Mouse (Mus musculus) lung, embryonic 15.5 days (tissue): ENCODE data around the gene Prex1. TPM values are rescaled to one million over a fixed set of nuclear protein-coding genes. Genes with fewer than 3 reads are reported as not detected.
"Not testable (repeated sequence)": the region's sequence is repeated elsewhere in the genome, so short reads cannot be mapped to it uniquely, and the experiment has no call there.

Experiments
- ATAC-seq: fragments of 200-750 bp; cut with Nextera tagmentation; 2 replicates; pipeline ENCODE4 v1.8.0; 2017; ENCODE audit warnings: moderate number of reproducible peaks, borderline replicate concordance; ENCODE audit not compliant: low FRiP score, low TSS enrichment; ENCODE audit errors: extremely low read depth
- H3K27ac ChIP-seq: fragments of 300-500 bp; sonication (generic); 2 replicates; pipeline ENCODE4 v1.5.1; 2015; ENCODE audit warnings: moderate library complexity, mild to moderate bottlenecking, inconsistent platforms
- H3K27me3 ChIP-seq: fragments of 300-500 bp; sonication (generic); 2 replicates; pipeline ENCODE4 v1.6.1; 2015; ENCODE audit warnings: inconsistent platforms
- H3K36me3 ChIP-seq: fragments of 300-500 bp; sonication (generic); 2 replicates; pipeline ENCODE4 v1.6.1; 2015; ENCODE audit warnings: inconsistent platforms
- H3K4me1 ChIP-seq: fragments of 300-500 bp; sonication (generic); 2 replicates; pipeline ENCODE4 v1.6.1; 2015; ENCODE audit warnings: inconsistent platforms
- H3K4me2 ChIP-seq: fragments of 300-500 bp; sonication (generic); 2 replicates; pipeline ENCODE4 v1.6.1; 2015; ENCODE audit warnings: inconsistent platforms, mild to moderate bottlenecking, moderate library complexity
- H3K4me3 ChIP-seq: fragments of 300-500 bp; sonication (generic); 2 replicates; pipeline ENCODE4 v1.5.1; 2015; ENCODE audit warnings: mild to moderate bottlenecking, inconsistent platforms
- H3K9ac ChIP-seq: fragments of 300-500 bp; sonication (generic); 2 replicates; pipeline ENCODE4 v1.6.1; 2015; ENCODE audit warnings: inconsistent platforms
- H3K9me3 ChIP-seq: fragments of 300-500 bp; sonication (generic); 2 replicates; pipeline ENCODE4 v1.6.1; 2016; ENCODE audit warnings: inconsistent platforms
- WGBS: fragments of 180-500 bp; shearing (Covaris S2); methylation state at CpG from one replicate; pipeline ENCODE4 v1.1.7; 2015; 5-methylcytosine and 5-hydroxymethylcytosine counted together
- polyA plus RNA-seq: library from polyadenylated mRNA; unstranded; fragments of >200 nt; fragmentation: Nextera tagmentation; extraction: Ambion mirVana; gene quantifications from 2 replicates; pipeline ENCODE4 v1.2.1, GENCODE M21; 2015

Gene Prex1
- polyA plus RNA-seq, 1 experiment from 2014 or later: 10.6 TPM

DNA sequence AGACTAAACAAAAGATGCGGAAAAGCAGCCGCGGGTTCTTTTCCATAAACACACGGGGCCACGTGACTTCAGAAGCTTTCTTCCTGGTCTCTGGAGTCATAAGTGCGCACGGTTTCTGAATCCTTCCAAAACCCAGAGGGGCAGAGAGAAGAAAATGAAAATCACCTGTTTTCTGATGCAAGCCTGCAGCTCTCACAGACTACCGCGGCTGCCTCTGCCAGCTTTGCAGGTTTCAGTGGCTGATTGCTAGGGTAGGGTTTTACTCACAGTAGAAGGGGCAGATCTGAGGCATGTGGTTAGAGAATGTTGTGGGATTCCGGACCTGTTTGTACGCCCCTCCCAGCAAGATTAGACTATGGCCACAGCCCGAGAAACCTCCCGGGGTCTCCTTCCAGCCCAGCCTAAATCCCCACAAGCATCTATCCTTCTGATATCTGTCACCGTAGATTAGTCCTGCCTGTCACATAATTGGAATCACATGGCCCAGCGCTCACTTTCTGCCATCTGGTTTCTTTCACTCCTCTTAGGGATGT lies 21.9 kb upstream of the Prex1 start:
- Histone ChIP-seq H3K27me3 (no peaks in the 10 kb centered on the region), H3K36me3 (no peaks in the 10 kb centered on the region), H3K4me2 (peak overlapping the region; percentile 30; the same call in 1 of the 2 replicates), H3K27ac (no peak overlapping the region), H3K9me3 (no peaks in the 10 kb centered on the region), H3K4me3 (no peak overlapping the region), H3K9ac (no peak overlapping the region), H3K4me1 (no peaks in the 10 kb centered on the region)
- WGBS: 32% methylated on average over 15 of the region's 15 CpGs
- ATAC-seq: no peak

GRCm38 (mm10) chr2:166732860-166733259 lies 19.2 kb upstream of the Prex1 start:
- whole genome bisulfite sequencing: 89% methylated on average over 2 of the region's 2 CpGs
- no peak for ATAC-seq
- no peak overlapping the region for H3K9ac ChIP-seq
- no peaks in the 10 kb centered on the region for H3K9me3 ChIP-seq
- H3K27me3 ChIP-seq: no peaks in the 10 kb centered on the region
- H3K27ac ChIP-seq: no peak overlapping the region
- no peaks in the 10 kb centered on the region for H3K36me3 ChIP-seq
- H3K4me3 ChIP-seq: no peak overlapping the region
- peaks cover 9% of the 10 kb centered on the region for H3K4me1 ChIP-seq
- H3K4me2 ChIP-seq: no peak overlapping the region

DNA sequence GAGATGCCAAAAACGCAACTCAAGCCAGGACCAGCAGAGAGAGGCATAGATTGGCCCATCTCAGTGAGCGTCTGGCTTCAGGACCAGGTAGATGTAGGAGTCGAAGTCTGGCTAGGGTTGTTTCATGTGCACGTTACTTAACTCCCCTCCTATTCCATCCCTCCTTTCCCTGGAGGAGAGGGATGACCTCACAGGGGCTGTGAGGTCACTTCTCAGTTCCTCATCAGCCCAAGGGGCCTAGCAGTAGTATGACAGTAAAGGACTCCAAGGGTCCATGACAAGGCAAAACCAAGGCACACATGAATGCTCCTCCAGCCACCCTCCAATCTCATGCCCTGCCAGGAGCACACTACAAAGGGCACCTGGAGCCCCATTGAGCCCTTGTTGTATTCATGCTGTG lies 18.5 kb upstream of the Prex1 start:
- Histone ChIP-seq H3K4me2 (no peak overlapping the region), H3K27me3 (no peaks in the 10 kb centered on the region), H3K4me3 (no peak overlapping the region), H3K9me3 (no peaks in the 10 kb centered on the region), H3K9ac (no peak overlapping the region), H3K36me3 (no peaks in the 10 kb centered on the region), H3K4me1 (peaks cover 9% of the 10 kb centered on the region), H3K27ac (no peak overlapping the region)
- no peak for ATAC-seq
- WGBS: 84% methylated on average over 4 of the region's 4 CpGs

DNA sequence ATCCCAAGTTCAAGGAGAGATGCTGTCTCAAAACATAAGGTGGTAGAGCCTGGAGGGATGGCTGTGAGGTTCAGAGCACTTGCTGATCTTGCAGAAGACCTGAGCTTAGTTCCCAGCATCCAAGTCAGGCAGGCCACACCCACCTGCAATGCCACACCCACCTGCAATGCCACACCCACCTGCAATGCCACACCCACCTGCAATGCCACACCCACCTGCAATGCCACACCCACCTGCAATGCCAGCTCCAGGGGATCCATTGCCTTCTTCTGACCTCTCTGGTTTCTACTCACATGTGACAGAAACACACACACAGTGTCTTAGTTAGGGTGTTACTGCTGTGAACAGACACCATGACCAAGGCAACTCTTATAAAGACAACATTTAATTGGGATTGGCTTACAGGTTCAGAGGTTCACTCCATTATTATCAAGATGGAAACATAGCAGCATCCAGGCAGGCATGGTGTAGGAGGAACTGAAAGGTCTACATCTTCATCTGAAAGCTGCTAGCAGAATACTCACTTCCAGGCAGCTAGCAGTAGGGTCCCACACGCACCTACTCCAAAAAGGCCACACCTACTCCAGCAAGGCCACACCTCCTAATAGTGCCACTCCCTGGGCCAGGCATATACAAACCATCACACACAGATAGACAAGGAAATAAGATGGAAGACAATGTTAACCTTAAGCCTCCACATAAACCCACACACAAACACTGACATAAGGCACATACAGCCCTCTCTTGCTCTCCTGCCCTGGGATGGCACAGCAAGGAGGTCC lies 17.7 kb upstream of the Prex1 start:
- WGBS: 84% methylated on average over 1 of the region's 1 CpGs
- not testable (repeated sequence) for ATAC-seq

GRCm38 (mm10) chr2:166730567-166730915 lies 16.9 kb upstream of the Prex1 start:
- no peaks in the 10 kb centered on the region for H3K36me3 ChIP-seq
- WGBS: 66% methylated on average over 6 of the region's 6 CpGs
- no peaks in the 10 kb centered on the region for H3K27me3 ChIP-seq
- H3K27ac ChIP-seq: peak overlapping the region; percentile 64; the same call in 1 of the 2 replicates
- H3K4me3 ChIP-seq: no peak overlapping the region
- H3K9ac ChIP-seq: no peak overlapping the region
- no peak for ATAC-seq
- H3K9me3 ChIP-seq: no peaks in the 10 kb centered on the region
- H3K4me1 ChIP-seq: peaks cover 9% of the 10 kb centered on the region
- no peak overlapping the region for H3K4me2 ChIP-seq

More for the DNA sequence above, 17.7 kb upstream of the Prex1 start:
- H3K9me3 ChIP-seq, H3K4me2 ChIP-seq, H3K4me1 ChIP-seq, H3K27me3 ChIP-seq, H3K4me3 ChIP-seq, H3K36me3 ChIP-seq, H3K27ac ChIP-seq, H3K9ac ChIP-seq: not testable (repeated sequence)

- H3K9ac ChIP-seq: no peak overlapping the region
- WGBS: 19% methylated on average over 19 of the region's 19 CpGs
- no peaks in the 10 kb centered on the region for H3K9me3 ChIP-seq
- H3K4me1 ChIP-seq: peaks cover 9% of the 10 kb centered on the region
- no peaks in the 10 kb centered on the region for H3K36me3 ChIP-seq
- no peaks in the 10 kb centered on the region for H3K27me3 ChIP-seq
- peak; percentile 50 for ATAC-seq
- H3K4me2 ChIP-seq: peak overlapping the region; percentile 36
- no peak overlapping the region for H3K4me3 ChIP-seq
- peak overlapping the region; percentile 64 for H3K27ac ChIP-seq
Measured at GRCm38 (mm10) chr2:166729656-166730566, 16.3 kb upstream of the Prex1 start.

DNA sequence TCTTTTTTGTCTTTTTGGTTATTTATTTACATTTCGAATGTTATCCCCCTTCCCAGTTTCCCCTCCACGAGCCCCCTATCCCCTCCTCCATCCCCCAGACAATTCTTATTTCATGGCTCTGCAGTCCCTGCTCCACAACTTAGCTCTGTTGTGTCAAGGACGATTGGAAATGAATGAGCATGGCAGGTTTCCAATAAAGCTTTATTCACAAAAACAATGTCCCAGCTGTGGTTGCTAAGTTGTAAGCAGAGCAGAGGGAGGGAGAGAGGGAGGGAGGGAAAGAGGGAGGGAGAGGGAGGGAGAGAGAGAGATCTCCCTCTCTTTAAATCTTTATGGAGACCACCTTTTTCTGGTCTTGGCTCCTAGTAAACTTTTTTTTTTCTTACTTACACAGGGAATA lies 15.4 kb upstream of the Prex1 start:
- Histone ChIP-seq H3K9ac (no peak overlapping the region), H3K4me1 (peaks cover 9% of the 10 kb centered on the region), H3K36me3 (no peaks in the 10 kb centered on the region), H3K4me3 (no peak overlapping the region), H3K4me2 (no peak overlapping the region), H3K9me3 (no peaks in the 10 kb centered on the region), H3K27ac (peak overlapping the region; percentile 64; the same call in 1 of the 2 replicates), H3K27me3 (no peaks in the 10 kb centered on the region)
- 41% methylated on average over 3 of the region's 3 CpGs for WGBS
- no peak for ATAC-seq

DNA sequence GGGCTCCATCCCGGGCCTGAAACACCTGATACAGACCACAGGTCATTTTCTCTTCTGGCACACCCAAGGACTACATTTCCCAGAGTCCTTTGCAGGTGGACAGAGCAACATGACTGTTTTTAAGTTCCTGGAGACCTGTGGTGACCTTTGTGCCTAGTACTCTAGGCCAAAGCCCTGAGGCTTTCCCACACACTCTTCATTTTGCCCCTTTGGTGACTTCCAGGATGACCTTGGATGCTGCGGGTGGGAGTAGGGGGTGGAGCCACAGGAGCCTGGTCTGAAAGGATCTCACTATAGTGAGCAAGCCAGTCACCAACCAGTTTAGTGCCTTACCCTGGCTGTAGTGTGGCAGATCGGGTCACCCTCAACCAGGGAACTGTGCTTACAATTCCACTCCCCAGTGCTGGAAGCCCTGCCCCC lies 14.6 kb upstream of the Prex1 start:
- no peak overlapping the region for H3K4me2 ChIP-seq
- no peaks in the 10 kb centered on the region for H3K27me3 ChIP-seq
- peaks cover 9% of the 10 kb centered on the region for H3K4me1 ChIP-seq
- H3K27ac ChIP-seq: no peak overlapping the region
- no peak overlapping the region for H3K9ac ChIP-seq
- no peaks in the 10 kb centered on the region for H3K36me3 ChIP-seq
- WGBS: 59% methylated on average over 3 of the region's 3 CpGs
- H3K9me3 ChIP-seq: no peaks in the 10 kb centered on the region
- no peak for ATAC-seq
- no peak overlapping the region for H3K4me3 ChIP-seq

DNA sequence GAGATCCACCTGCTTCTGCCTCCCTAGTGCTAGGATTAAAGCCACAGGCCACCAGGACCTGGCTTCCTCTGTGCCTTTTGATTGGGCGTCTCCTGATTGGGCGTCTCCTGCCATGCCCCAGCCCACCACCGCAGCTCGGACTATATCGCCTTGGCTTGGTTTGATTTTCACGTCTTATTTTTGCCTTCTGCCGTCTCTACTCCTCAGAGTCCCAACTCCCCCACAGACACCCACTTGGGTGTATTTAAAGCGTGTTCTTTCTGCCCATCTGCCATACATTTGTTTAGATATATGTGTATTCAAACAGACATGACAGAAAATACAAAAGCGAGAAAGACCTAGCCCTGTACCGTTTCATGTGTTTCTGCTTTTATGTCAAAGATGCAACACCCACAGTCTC lies 14.2 kb upstream of the Prex1 start:
- WGBS: 78% methylated on average over 10 of the region's 10 CpGs
- Histone ChIP-seq H3K27me3 (no peaks in the 10 kb centered on the region), H3K4me2 (no peak overlapping the region), H3K4me1 (peaks cover 9% of the 10 kb centered on the region), H3K27ac (no peak overlapping the region), H3K4me3 (no peak overlapping the region), H3K9me3 (no peaks in the 10 kb centered on the region), H3K36me3 (no peaks in the 10 kb centered on the region), H3K9ac (no peak overlapping the region)
- ATAC-seq: no peak

GRCm38 (mm10) chr2:166726891-166727290 lies 13.3 kb upstream of the Prex1 start:
- Histone ChIP-seq H3K9ac (no peak overlapping the region), H3K4me2 (no peak overlapping the region), H3K36me3 (no peaks in the 10 kb centered on the region), H3K9me3 (no peaks in the 10 kb centered on the region), H3K27ac (no peak overlapping the region), H3K27me3 (no peaks in the 10 kb centered on the region), H3K4me3 (no peak overlapping the region), H3K4me1 (peaks cover 9% of the 10 kb centered on the region)
- ATAC-seq: no peak
- 34% methylated on average over 6 of the region's 6 CpGs for WGBS

- 68% methylated on average over 3 of the region's 3 CpGs for WGBS
- no peak overlapping the region for H3K27ac ChIP-seq
- ATAC-seq: no peak
- H3K4me1 ChIP-seq: no peaks in the 10 kb centered on the region
- no peak overlapping the region for H3K4me3 ChIP-seq
- no peak overlapping the region for H3K9ac ChIP-seq
- no peaks in the 10 kb centered on the region for H3K36me3 ChIP-seq
- no peak overlapping the region for H3K4me2 ChIP-seq
- no peaks in the 10 kb centered on the region for H3K9me3 ChIP-seq
- no peaks in the 10 kb centered on the region for H3K27me3 ChIP-seq
Measured at GRCm38 (mm10) chr2:166720416-166720815, 6.8 kb upstream of the Prex1 start.

DNA sequence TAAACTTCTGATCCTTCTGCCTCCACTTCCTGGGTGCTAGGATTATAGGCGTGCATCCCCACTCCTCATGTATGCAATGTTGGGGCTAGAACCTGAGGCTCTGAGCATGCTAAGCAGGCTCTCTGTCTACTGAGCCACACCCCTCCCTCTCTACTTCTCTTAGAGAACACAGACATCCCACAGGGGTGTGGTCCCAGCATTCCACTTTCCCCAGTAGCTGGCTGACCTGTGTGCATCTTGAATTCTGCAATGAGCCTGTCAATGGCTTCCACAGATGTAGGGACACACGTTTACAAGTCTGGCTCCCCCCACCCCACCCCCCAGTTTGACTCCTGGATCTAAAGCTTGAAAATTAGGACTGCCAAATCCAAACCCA lies 6.3 kb upstream of the Prex1 start:
- no peak for ATAC-seq
- no peaks in the 10 kb centered on the region for H3K4me1 ChIP-seq
- H3K27ac ChIP-seq: no peak overlapping the region
- H3K36me3 ChIP-seq: no peaks in the 10 kb centered on the region
- no peak overlapping the region for H3K4me2 ChIP-seq
- no peaks in the 10 kb centered on the region for H3K27me3 ChIP-seq
- WGBS: 56% methylated on average over 2 of the region's 2 CpGs
- no peak overlapping the region for H3K4me3 ChIP-seq
- no peak overlapping the region for H3K9ac ChIP-seq
- H3K9me3 ChIP-seq: no peaks in the 10 kb centered on the region
